Mouse (Mus musculus): ENCODE measurements around the gene Rpl9-ps1. TPM values are rescaled to one million over a fixed set of nuclear protein-coding genes. Genes with fewer than 3 reads are reported as not detected.

The Rpl9-ps1 gene
- not detected in 2 replicates for polyA plus RNA-seq (2015; fragmentation: Nextera tagmentation; extraction: Ambion mirVana)

DNA sequence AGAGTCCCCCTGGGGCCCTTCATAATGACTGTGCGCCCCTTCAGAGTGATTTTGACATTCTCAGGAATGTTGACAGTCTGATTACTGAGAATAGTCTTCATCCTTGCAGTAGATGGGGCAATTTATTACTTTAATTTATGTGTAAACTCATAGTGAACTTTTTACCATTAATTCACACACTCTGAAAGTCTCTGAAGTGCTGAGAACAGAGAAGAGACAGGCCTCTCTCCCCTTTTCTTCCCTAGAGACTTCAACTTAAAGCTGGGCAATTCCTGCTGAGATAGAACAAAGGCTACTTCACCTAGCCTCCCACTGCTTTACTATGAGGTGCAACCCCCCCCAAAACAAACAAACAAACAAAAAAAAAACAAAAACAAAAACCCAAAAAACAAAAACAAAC is at the start of gene Rpl9-ps1:
Rpl9-ps1 (minus strand) TSS at position 101 of the 400 bp plus-strand sequence.
- no peak within 1 kb of the TSS for H3K27ac ChIP-seq (ENCODE audit: low read length)

GRCm38 (mm10) chr11:83692008-83692407 is 46.6 kb upstream of the Rpl9-ps1 start:
- Histone ChIP-seq H3K36me3 (ENCODE audit: control insufficient read depth, insufficient read depth) (no peaks in the 10 kb centered on the region), H3K9ac (replicated peaks; ENCODE audit: low read depth, low read length) (no peak overlapping the region), H3K4me1 (replicated peaks; ENCODE audit: control insufficient read depth, insufficient read depth, low read length) (no peaks in the 10 kb centered on the region), H3K27ac (ENCODE audit: low read length) (no peak overlapping the region), H3K4me3 (replicated peaks; ENCODE audit: low read length) (no peak overlapping the region), H3K4me2 (ENCODE audit: low read length) (no peak overlapping the region), H3K9me3 (ENCODE audit: control insufficient read depth, low read length) (no peaks in the 10 kb centered on the region), H3K27me3 (replicated peaks; ENCODE audit: control insufficient read depth, insufficient read depth, low read length) (no peaks in the 10 kb centered on the region)
- 69% methylated on average over 1 of the region's 1 CpGs for WGBS
- ATAC-seq: no peak

More for the DNA sequence above, at the start of gene Rpl9-ps1:
- H3K36me3 ChIP-seq (ENCODE audit: control insufficient read depth, insufficient read depth): no peaks in the 10 kb centered on the region
- H3K4me2 ChIP-seq (ENCODE audit: low read length): no peak within 1 kb of the TSS
- H3K4me1 ChIP-seq (replicated peaks; ENCODE audit: control insufficient read depth, insufficient read depth, low read length): no peaks in the 10 kb centered on the region
- no peak for ATAC-seq
- no peaks in the 10 kb centered on the region for H3K27me3 ChIP-seq (replicated peaks; ENCODE audit: control insufficient read depth, insufficient read depth, low read length)
- no peaks in the 10 kb centered on the region for H3K9me3 ChIP-seq (ENCODE audit: control insufficient read depth, low read length)
- 73% methylated on average over 1 of the region's 1 CpGs for WGBS
- H3K9ac ChIP-seq (replicated peaks; ENCODE audit: low read depth, low read length): no peak within 1 kb of the TSS
- H3K4me3 ChIP-seq (replicated peaks; ENCODE audit: low read length): no peak within 1 kb of the TSS

DNA sequence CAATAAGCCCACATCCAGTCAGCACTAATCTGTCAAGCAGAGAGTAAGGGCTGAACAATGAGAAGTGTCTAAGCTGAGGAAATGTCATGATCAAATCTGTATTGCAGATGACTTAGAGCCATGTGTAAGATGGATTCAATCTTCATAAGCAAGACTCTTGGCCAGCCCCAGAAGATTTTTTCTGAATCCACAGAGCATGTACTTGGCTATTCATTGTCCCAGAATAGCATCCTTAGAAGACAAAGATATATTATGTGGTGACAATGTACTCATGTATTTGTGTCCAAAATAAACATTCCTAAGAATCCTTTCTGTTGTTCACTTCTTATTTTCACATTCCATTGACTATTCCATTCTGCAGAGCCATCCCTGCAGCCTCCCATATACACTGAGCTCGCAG is 44.5 kb upstream of the Rpl9-ps1 start:
- H3K9ac ChIP-seq (replicated peaks; ENCODE audit: low read depth, low read length): no peak overlapping the region
- H3K36me3 ChIP-seq (ENCODE audit: control insufficient read depth, insufficient read depth): no peaks in the 10 kb centered on the region
- 71% methylated on average over 1 of the region's 1 CpGs for WGBS
- H3K27ac ChIP-seq (ENCODE audit: low read length): no peak overlapping the region
- no peak for ATAC-seq
- no peaks in the 10 kb centered on the region for H3K9me3 ChIP-seq (ENCODE audit: control insufficient read depth, low read length)
- H3K4me3 ChIP-seq (replicated peaks; ENCODE audit: low read length): no peak overlapping the region
- no peaks in the 10 kb centered on the region for H3K4me1 ChIP-seq (replicated peaks; ENCODE audit: control insufficient read depth, insufficient read depth, low read length)
- H3K27me3 ChIP-seq (replicated peaks; ENCODE audit: control insufficient read depth, insufficient read depth, low read length): no peaks in the 10 kb centered on the region
- H3K4me2 ChIP-seq (ENCODE audit: low read length): no peak overlapping the region

- no peak overlapping the region for H3K4me2 ChIP-seq (ENCODE audit: low read length)
- H3K36me3 ChIP-seq (ENCODE audit: control insufficient read depth, insufficient read depth): no peaks in the 10 kb centered on the region
- ATAC-seq: no peak
- H3K9ac ChIP-seq (replicated peaks; ENCODE audit: low read depth, low read length): no peak overlapping the region
- H3K27me3 ChIP-seq (replicated peaks; ENCODE audit: control insufficient read depth, insufficient read depth, low read length): no peaks in the 10 kb centered on the region
- H3K4me3 ChIP-seq (replicated peaks; ENCODE audit: low read length): no peak overlapping the region
- H3K9me3 ChIP-seq (ENCODE audit: control insufficient read depth, low read length): no peaks in the 10 kb centered on the region
- H3K27ac ChIP-seq (ENCODE audit: low read length): no peak overlapping the region
- H3K4me1 ChIP-seq (replicated peaks; ENCODE audit: control insufficient read depth, insufficient read depth, low read length): no peaks in the 10 kb centered on the region
- WGBS: 100% methylated on average over 1 of the region's 1 CpGs
Observed at GRCm38 (mm10) chr11:83675665-83676064, 30.2 kb upstream of the Rpl9-ps1 start.

- no peaks in the 10 kb centered on the region for H3K4me1 ChIP-seq (replicated peaks; ENCODE audit: control insufficient read depth, insufficient read depth, low read length)
- ATAC-seq: no peak
- no peak overlapping the region for H3K9ac ChIP-seq (replicated peaks; ENCODE audit: low read depth, low read length)
- H3K27ac ChIP-seq (ENCODE audit: low read length): no peak overlapping the region
- H3K4me3 ChIP-seq (replicated peaks; ENCODE audit: low read length): no peak overlapping the region
- no peaks in the 10 kb centered on the region for H3K36me3 ChIP-seq (ENCODE audit: control insufficient read depth, insufficient read depth)
- no peaks in the 10 kb centered on the region for H3K27me3 ChIP-seq (replicated peaks; ENCODE audit: control insufficient read depth, insufficient read depth, low read length)
- H3K4me2 ChIP-seq (ENCODE audit: low read length): no peak overlapping the region
- no peaks in the 10 kb centered on the region for H3K9me3 ChIP-seq (ENCODE audit: control insufficient read depth, low read length)
Observed at GRCm38 (mm10) chr11:83671743-83672142, 26.3 kb upstream of the Rpl9-ps1 start.

DNA sequence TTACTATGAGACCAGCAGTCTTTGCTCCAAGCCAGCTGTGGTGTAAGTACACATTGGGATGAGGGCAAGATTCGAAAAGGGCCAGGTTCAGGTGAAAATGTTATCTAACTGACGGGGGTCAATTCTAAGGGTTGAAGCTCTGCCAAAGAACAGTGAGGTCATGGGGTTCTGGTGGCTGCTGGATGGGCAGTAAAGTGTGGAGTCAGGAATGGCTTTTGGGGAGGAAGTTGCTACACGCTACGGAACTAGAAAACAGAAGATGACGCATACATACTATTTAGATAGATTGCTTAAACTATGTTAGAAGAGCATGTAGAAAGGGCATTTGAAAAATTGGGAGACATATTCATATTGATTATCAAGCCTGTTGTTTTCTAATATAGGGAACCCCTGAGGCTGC is 18.1 kb upstream of the Rpl9-ps1 start:
- H3K9me3 ChIP-seq (ENCODE audit: control insufficient read depth, low read length): no peaks in the 10 kb centered on the region
- ATAC-seq: no peak
- no peak overlapping the region for H3K27ac ChIP-seq (ENCODE audit: low read length)
- H3K36me3 ChIP-seq (ENCODE audit: control insufficient read depth, insufficient read depth): no peaks in the 10 kb centered on the region
- H3K4me2 ChIP-seq (ENCODE audit: low read length): no peak overlapping the region
- 90% methylated on average over 5 of the region's 5 CpGs for WGBS
- no peaks in the 10 kb centered on the region for H3K27me3 ChIP-seq (replicated peaks; ENCODE audit: control insufficient read depth, insufficient read depth, low read length)
- H3K4me3 ChIP-seq (replicated peaks; ENCODE audit: low read length): no peak overlapping the region
- no peak overlapping the region for H3K9ac ChIP-seq (replicated peaks; ENCODE audit: low read depth, low read length)
- no peaks in the 10 kb centered on the region for H3K4me1 ChIP-seq (replicated peaks; ENCODE audit: control insufficient read depth, insufficient read depth, low read length)

- H3K4me2 ChIP-seq (ENCODE audit: low read length): no peak within 1 kb of the TSS
- 87% methylated on average over 6 of the region's 6 CpGs for WGBS
Observed at GRCm38 (mm10) chr11:83662204-83662603, 16.8 kb upstream of the Rpl9-ps1 start, which contains the start of gene Ccl4. Gene Ccl4 (plus strand): TSS chr11:83662584.

GRCm38 (mm10) chr11:83658797-83659196 is 13.4 kb upstream of the Rpl9-ps1 start:
- Histone ChIP-seq H3K27me3 (replicated peaks; ENCODE audit: control insufficient read depth, insufficient read depth, low read length) (no peaks in the 10 kb centered on the region), H3K4me3 (replicated peaks; ENCODE audit: low read length) (no peak overlapping the region), H3K9me3 (ENCODE audit: control insufficient read depth, low read length) (no peaks in the 10 kb centered on the region), H3K4me1 (replicated peaks; ENCODE audit: control insufficient read depth, insufficient read depth, low read length) (no peaks in the 10 kb centered on the region), H3K36me3 (ENCODE audit: control insufficient read depth, insufficient read depth) (no peaks in the 10 kb centered on the region), H3K4me2 (ENCODE audit: low read length) (no peak overlapping the region), H3K27ac (ENCODE audit: low read length) (no peak overlapping the region), H3K9ac (replicated peaks; ENCODE audit: low read depth, low read length) (no peak overlapping the region)
- WGBS: 88% methylated on average over 6 of the region's 6 CpGs
- ATAC-seq: no peak

More at GRCm38 (mm10) chr11:83662204-83662603, 16.8 kb upstream of the Rpl9-ps1 start, which contains the start of gene Ccl4:
- H3K27ac ChIP-seq (ENCODE audit: low read length): no peak within 1 kb of the TSS
- no peaks in the 10 kb centered on the region for H3K27me3 ChIP-seq (replicated peaks; ENCODE audit: control insufficient read depth, insufficient read depth, low read length)
- H3K4me3 ChIP-seq (replicated peaks; ENCODE audit: low read length): no peak within 1 kb of the TSS
- no peak within 1 kb of the TSS for H3K9ac ChIP-seq (replicated peaks; ENCODE audit: low read depth, low read length)
- H3K36me3 ChIP-seq (ENCODE audit: control insufficient read depth, insufficient read depth): no peaks in the 10 kb centered on the region
- no peaks in the 10 kb centered on the region for H3K9me3 ChIP-seq (ENCODE audit: control insufficient read depth, low read length)
- ATAC-seq: no peak
- H3K4me1 ChIP-seq (replicated peaks; ENCODE audit: control insufficient read depth, insufficient read depth, low read length): no peaks in the 10 kb centered on the region

GRCm38 (mm10) chr11:83657508-83657907 is 12.1 kb upstream of the Rpl9-ps1 start:
- H3K4me1 ChIP-seq (replicated peaks; ENCODE audit: control insufficient read depth, insufficient read depth, low read length): no peaks in the 10 kb centered on the region
- ATAC-seq: no peak
- WGBS: 81% methylated on average over 3 of the region's 3 CpGs
- H3K4me3 ChIP-seq (replicated peaks; ENCODE audit: low read length): no peak overlapping the region
- no peak overlapping the region for H3K4me2 ChIP-seq (ENCODE audit: low read length)
- H3K27ac ChIP-seq (ENCODE audit: low read length): no peak overlapping the region
- H3K36me3 ChIP-seq (ENCODE audit: control insufficient read depth, insufficient read depth): no peaks in the 10 kb centered on the region
- H3K9me3 ChIP-seq (ENCODE audit: control insufficient read depth, low read length): no peaks in the 10 kb centered on the region
- H3K27me3 ChIP-seq (replicated peaks; ENCODE audit: control insufficient read depth, insufficient read depth, low read length): no peaks in the 10 kb centered on the region
- no peak overlapping the region for H3K9ac ChIP-seq (replicated peaks; ENCODE audit: low read depth, low read length)

GRCm38 (mm10) chr11:83654606-83655005 is 9.2 kb upstream of the Rpl9-ps1 start:
- Histone ChIP-seq H3K4me2 (ENCODE audit: low read length) (no peak overlapping the region), H3K4me3 (replicated peaks; ENCODE audit: low read length) (no peak overlapping the region), H3K36me3 (ENCODE audit: control insufficient read depth, insufficient read depth) (no peaks in the 10 kb centered on the region), H3K27ac (ENCODE audit: low read length) (no peak overlapping the region), H3K9me3 (ENCODE audit: control insufficient read depth, low read length) (no peaks in the 10 kb centered on the region), H3K4me1 (replicated peaks; ENCODE audit: control insufficient read depth, insufficient read depth, low read length) (no peaks in the 10 kb centered on the region), H3K27me3 (replicated peaks; ENCODE audit: control insufficient read depth, insufficient read depth, low read length) (no peaks in the 10 kb centered on the region), H3K9ac (replicated peaks; ENCODE audit: low read depth, low read length) (no peak overlapping the region)
- no peak for ATAC-seq
- WGBS: 93% methylated on average over 8 of the region's 8 CpGs
